Mouse (Mus musculus): ENCODE data around the gene Poldip3. TPM values are rescaled to one million over a fixed set of nuclear protein-coding genes. Genes with fewer than 3 reads are reported as not detected.
A peak's percentile ranks its signal among the peaks of the same experiment; 100 is the strongest.

The Poldip3 gene
- polyA plus RNA-seq, 1 experiment from 2014 or later, result 126 TPM

- Histone ChIP-seq H3K9me3 (ENCODE audit: control insufficient read depth, low read length) (no peaks in the 10 kb centered on the region), H3K9ac (ENCODE audit: low read depth, low read length) (no peak overlapping the region), H3K4me1 (ENCODE audit: control insufficient read depth, insufficient read depth, low read length) (peaks cover 4% of the 10 kb centered on the region; the same call in 1 of the 2 replicates), H3K4me2 (ENCODE audit: low read depth, low read length) (no peak overlapping the region), H3K27ac (replicated peaks; ENCODE audit: low read depth, low read length) (no peak overlapping the region), H3K36me3 (ENCODE audit: control insufficient read depth, insufficient read depth, low read length) (peaks cover 24% of the 10 kb centered on the region), H3K27me3 (replicated peaks; ENCODE audit: control insufficient read depth, insufficient read depth, low read length) (no peaks in the 10 kb centered on the region), H3K4me3 (ENCODE audit: low read depth, low read length) (no peak overlapping the region)
- 57% methylated on average over 6 of the region's 6 CpGs for WGBS
- DNase-seq (ENCODE audit: low spot score) (no peak), ATAC-seq (ENCODE audit: low read depth) (no peak)
Observed at GRCm38 (mm10) chr15:83111290-83111689, 37.9 kb downstream of the Poldip3 start.

DNA sequence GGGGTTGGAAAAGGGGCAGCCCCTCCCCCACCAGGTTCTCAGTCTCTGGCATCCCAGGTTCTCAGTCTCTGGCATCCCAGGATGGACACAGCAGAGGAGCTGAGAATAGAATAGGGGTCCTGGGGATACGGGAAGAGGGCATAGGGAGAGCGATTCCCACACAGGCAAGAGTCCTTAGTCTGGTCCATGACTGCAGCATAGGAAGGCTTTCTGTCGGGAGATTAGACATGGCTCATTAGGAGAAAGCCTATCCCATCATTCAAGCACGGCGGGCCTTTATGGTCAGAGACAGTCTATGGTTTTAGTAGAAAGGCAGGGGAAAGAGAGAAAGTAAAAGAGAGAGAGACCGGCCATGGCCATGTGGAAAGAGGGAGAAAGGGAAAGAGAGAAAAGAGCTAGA is 41.4 kb downstream of the Poldip3 start:
- H3K27me3 ChIP-seq (replicated peaks; ENCODE audit: control insufficient read depth, insufficient read depth, low read length), result no peaks in the 10 kb centered on the region
- H3K4me3 ChIP-seq (ENCODE audit: low read depth, low read length), result no peak overlapping the region
- no peaks in the 10 kb centered on the region for H3K4me1 ChIP-seq (ENCODE audit: control insufficient read depth, insufficient read depth, low read length)
- no peak overlapping the region for H3K9ac ChIP-seq (ENCODE audit: low read depth, low read length)
- no peaks in the 10 kb centered on the region for H3K9me3 ChIP-seq (ENCODE audit: control insufficient read depth, low read length)
- WGBS, result 46% methylated on average over 6 of the region's 6 CpGs
- H3K36me3 ChIP-seq (ENCODE audit: control insufficient read depth, insufficient read depth, low read length), result 0 out of 2 replicates have a peak, but pooled peaks cover 9% of the 10 kb centered on the region
- DNase-seq (ENCODE audit: low spot score), result no peak
- H3K27ac ChIP-seq (replicated peaks; ENCODE audit: low read depth, low read length), result no peak overlapping the region
- H3K4me2 ChIP-seq (ENCODE audit: low read depth, low read length), result no peak overlapping the region
- ATAC-seq (ENCODE audit: low read depth), result no peak

GRCm38 (mm10) chr15:83106426-83106825 is 42.8 kb downstream of the Poldip3 start:
- no peaks in the 10 kb centered on the region for H3K27me3 ChIP-seq (replicated peaks; ENCODE audit: control insufficient read depth, insufficient read depth, low read length)
- 68% methylated on average over 6 of the region's 6 CpGs for WGBS
- H3K4me3 ChIP-seq (ENCODE audit: low read depth, low read length), result no peak overlapping the region
- H3K36me3 ChIP-seq (ENCODE audit: control insufficient read depth, insufficient read depth, low read length), result 0 out of 2 replicates have a peak, but pooled peaks cover 9% of the 10 kb centered on the region
- no peak for DNase-seq (ENCODE audit: low spot score)
- no peak overlapping the region for H3K9ac ChIP-seq (ENCODE audit: low read depth, low read length)
- H3K4me2 ChIP-seq (ENCODE audit: low read depth, low read length), result no peak overlapping the region
- no peak for ATAC-seq (ENCODE audit: low read depth)
- H3K9me3 ChIP-seq (ENCODE audit: control insufficient read depth, low read length), result no peaks in the 10 kb centered on the region
- H3K4me1 ChIP-seq (ENCODE audit: control insufficient read depth, insufficient read depth, low read length), result no peaks in the 10 kb centered on the region
- no peak overlapping the region for H3K27ac ChIP-seq (replicated peaks; ENCODE audit: low read depth, low read length)

- Histone ChIP-seq H3K4me2 (ENCODE audit: low read depth, low read length) (no peak overlapping the region), H3K9me3 (ENCODE audit: control insufficient read depth, low read length) (no peaks in the 10 kb centered on the region), H3K4me1 (ENCODE audit: control insufficient read depth, insufficient read depth, low read length) (peaks cover 9% of the 10 kb centered on the region; the same call in 1 of the 2 replicates), H3K27ac (replicated peaks; ENCODE audit: low read depth, low read length) (no peak overlapping the region), H3K27me3 (replicated peaks; ENCODE audit: control insufficient read depth, insufficient read depth, low read length) (peaks cover 3% of the 10 kb centered on the region; the same call in 1 of the 2 replicates), H3K36me3 (ENCODE audit: control insufficient read depth, insufficient read depth, low read length) (0 out of 2 replicates have a peak, but pooled peaks cover 9% of the 10 kb centered on the region), H3K4me3 (ENCODE audit: low read depth, low read length) (no peak overlapping the region), H3K9ac (ENCODE audit: low read depth, low read length) (no peak overlapping the region)
- DNase-seq (ENCODE audit: low spot score), result no peak
- no peak for ATAC-seq (ENCODE audit: low read depth)
- WGBS, result 42% methylated on average over 1 of the region's 1 CpGs
Observed at GRCm38 (mm10) chr15:83103111-83103510, 46.1 kb downstream of the Poldip3 start.

DNA sequence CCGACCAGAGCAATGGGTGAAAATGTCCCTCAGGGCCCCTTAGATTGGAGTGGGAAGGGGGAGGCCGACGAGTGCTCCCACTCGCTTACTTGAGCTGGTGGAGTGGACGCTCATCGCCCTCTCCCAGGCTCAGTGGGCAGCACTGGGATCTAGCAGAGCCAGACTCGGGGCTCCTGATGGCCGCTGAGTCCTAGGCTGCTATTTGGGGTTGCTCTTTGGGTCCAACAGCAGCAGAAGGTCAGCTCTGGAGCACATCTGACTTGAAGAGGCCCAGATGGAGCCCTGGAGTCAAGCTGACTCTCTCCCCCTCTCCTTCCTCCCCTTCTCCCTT is 48.9 kb downstream of the Poldip3 start:
- Histone ChIP-seq H3K9me3 (ENCODE audit: control insufficient read depth, low read length) (no peaks in the 10 kb centered on the region), H3K4me2 (ENCODE audit: low read depth, low read length) (peak overlapping the region; percentile 71), H3K27me3 (replicated peaks; ENCODE audit: control insufficient read depth, insufficient read depth, low read length) (peaks cover 3% of the 10 kb centered on the region; the same call in 1 of the 2 replicates), H3K27ac (replicated peaks; ENCODE audit: low read depth, low read length) (peak overlapping the region; percentile 22; the same call in 1 of the 2 replicates), H3K4me1 (ENCODE audit: control insufficient read depth, insufficient read depth, low read length) (peaks cover 9% of the 10 kb centered on the region; the same call in 1 of the 2 replicates), H3K9ac (ENCODE audit: low read depth, low read length) (peak overlapping the region; percentile 64), H3K36me3 (ENCODE audit: control insufficient read depth, insufficient read depth, low read length) (no peaks in the 10 kb centered on the region), H3K4me3 (ENCODE audit: low read depth, low read length) (peak overlapping the region; percentile 46)
- DNase-seq (ENCODE audit: low spot score) (no peak), ATAC-seq (ENCODE audit: low read depth) (no peak)
- 2% methylated on average over 8 of the region's 8 CpGs for WGBS

GRCm38 (mm10) chr15:83099533-83100331 is 49.5 kb downstream of the Poldip3 start:
- H3K9ac ChIP-seq (ENCODE audit: low read depth, low read length), result peak overlapping the region; percentile 64
- H3K4me3 ChIP-seq (ENCODE audit: low read depth, low read length), result peak overlapping the region; percentile 46
- peak overlapping the region; percentile 63; the same call in 1 of the 2 replicates for H3K27ac ChIP-seq (replicated peaks; ENCODE audit: low read depth, low read length)
- H3K27me3 ChIP-seq (replicated peaks; ENCODE audit: control insufficient read depth, insufficient read depth, low read length), result peaks cover 3% of the 10 kb centered on the region; the same call in 1 of the 2 replicates
- H3K4me2 ChIP-seq (ENCODE audit: low read depth, low read length), result peak overlapping the region; percentile 71
- peak; percentile 94 for ATAC-seq (ENCODE audit: low read depth)
- H3K9me3 ChIP-seq (ENCODE audit: control insufficient read depth, low read length), result no peaks in the 10 kb centered on the region
- DNase-seq (ENCODE audit: low spot score), result peak; percentile 94
- no peaks in the 10 kb centered on the region for H3K36me3 ChIP-seq (ENCODE audit: control insufficient read depth, insufficient read depth, low read length)
- peaks cover 9% of the 10 kb centered on the region; the same call in 1 of the 2 replicates for H3K4me1 ChIP-seq (ENCODE audit: control insufficient read depth, insufficient read depth, low read length)
- WGBS, result 2% methylated on average over 28 of the region's 31 CpGs

DNA sequence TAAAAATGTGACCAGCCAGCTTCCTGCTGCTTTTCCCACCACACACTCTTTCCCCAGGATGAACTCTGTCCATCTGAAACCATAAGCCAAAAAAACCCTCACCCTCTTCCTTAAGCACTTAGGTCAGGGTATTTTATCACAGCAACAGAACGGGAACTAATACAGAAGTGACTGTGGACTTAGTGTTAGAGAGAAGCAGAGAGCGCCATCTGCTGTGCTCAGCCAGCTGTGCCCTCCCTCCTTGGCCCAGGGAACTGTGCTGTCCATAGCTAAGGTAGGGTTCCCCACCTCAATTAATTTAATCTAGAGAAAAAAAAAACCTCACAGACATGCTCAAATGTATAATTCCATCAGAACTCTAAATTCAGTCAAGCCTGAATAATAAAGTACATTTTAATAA is 53.2 kb downstream of the Poldip3 start:
- H3K4me3 ChIP-seq (ENCODE audit: low read depth, low read length), result no peak overlapping the region
- H3K4me2 ChIP-seq (ENCODE audit: low read depth, low read length), result no peak overlapping the region
- H3K36me3 ChIP-seq (ENCODE audit: control insufficient read depth, insufficient read depth, low read length), result no peaks in the 10 kb centered on the region
- DNase-seq (ENCODE audit: low spot score), result no peak
- H3K4me1 ChIP-seq (ENCODE audit: control insufficient read depth, insufficient read depth, low read length), result peaks cover 9% of the 10 kb centered on the region; the same call in 1 of the 2 replicates
- ATAC-seq (ENCODE audit: low read depth), result no peak
- no peak overlapping the region for H3K9ac ChIP-seq (ENCODE audit: low read depth, low read length)
- whole genome bisulfite sequencing, result 34% methylated on average over 2 of the region's 2 CpGs
- H3K27ac ChIP-seq (replicated peaks; ENCODE audit: low read depth, low read length), result no peak overlapping the region
- H3K9me3 ChIP-seq (ENCODE audit: control insufficient read depth, low read length), result no peaks in the 10 kb centered on the region
- peaks cover 3% of the 10 kb centered on the region; the same call in 1 of the 2 replicates for H3K27me3 ChIP-seq (replicated peaks; ENCODE audit: control insufficient read depth, insufficient read depth, low read length)

DNA sequence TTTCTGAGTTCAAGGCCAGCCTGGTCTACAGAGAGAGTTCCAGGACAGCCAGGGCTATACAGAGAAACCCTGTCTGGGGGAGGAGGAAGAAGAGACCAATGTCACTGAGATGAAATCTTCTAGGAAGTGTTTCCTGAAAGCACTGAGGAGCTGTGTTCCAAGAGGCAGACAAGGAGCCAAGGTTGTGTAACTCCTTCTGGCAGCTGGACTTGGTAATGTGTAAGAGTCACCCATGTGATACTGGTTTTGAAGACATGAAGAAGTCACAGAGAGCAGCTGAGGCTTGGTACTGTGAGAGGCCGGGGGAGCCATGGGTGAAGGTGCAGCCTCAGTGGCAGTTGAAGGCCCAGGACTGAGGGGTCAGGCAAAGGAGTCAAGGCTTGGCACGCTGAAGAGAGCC is 55.5 kb downstream of the Poldip3 start:
- no peak overlapping the region for H3K4me2 ChIP-seq (ENCODE audit: low read depth, low read length)
- no peak for ATAC-seq (ENCODE audit: low read depth)
- DNase-seq (ENCODE audit: low spot score), result no peak

More for the DNA sequence above, 55.5 kb downstream of the Poldip3 start:
- Histone ChIP-seq H3K9ac (ENCODE audit: low read depth, low read length) (no peak overlapping the region), H3K4me3 (ENCODE audit: low read depth, low read length) (no peak overlapping the region), H3K9me3 (ENCODE audit: control insufficient read depth, low read length) (no peaks in the 10 kb centered on the region), H3K27ac (replicated peaks; ENCODE audit: low read depth, low read length) (no peak overlapping the region), H3K27me3 (replicated peaks; ENCODE audit: control insufficient read depth, insufficient read depth, low read length) (peaks cover 8% of the 10 kb centered on the region), H3K4me1 (ENCODE audit: control insufficient read depth, insufficient read depth, low read length) (0 out of 2 replicates have a peak, but pooled peaks cover under 1% of the 10 kb centered on the region), H3K36me3 (ENCODE audit: control insufficient read depth, insufficient read depth, low read length) (no peaks in the 10 kb centered on the region)
- WGBS, result 83% methylated on average over 2 of the region's 2 CpGs
